Mouse (Mus musculus): ENCODE measurements around the gene Snrnp48.

Snrnp48 gene

DNA sequence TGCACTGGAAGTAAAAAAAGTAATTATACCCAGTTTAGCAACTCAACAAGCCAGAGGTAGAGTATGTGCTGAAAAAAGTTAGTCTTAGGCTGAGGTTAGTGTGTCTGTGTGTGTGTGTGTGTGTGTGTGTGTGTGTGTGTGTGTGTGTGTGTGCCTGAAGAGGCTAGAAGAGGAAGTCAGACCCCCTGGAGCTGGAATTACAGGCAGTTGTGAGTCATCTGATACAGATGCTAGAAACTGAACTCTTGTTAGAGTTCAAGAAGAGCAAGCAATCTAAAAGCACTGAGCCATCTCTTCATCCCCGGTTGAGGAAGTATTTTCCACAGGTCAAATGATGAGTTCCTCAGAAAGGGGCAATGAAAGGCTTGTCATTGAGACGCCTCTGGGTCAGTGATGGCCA lies 54.2 kb downstream of the Snrnp48 start:
- no peak for DNase-seq (ENCODE audit: low spot score in 2 of 2)

DNA sequence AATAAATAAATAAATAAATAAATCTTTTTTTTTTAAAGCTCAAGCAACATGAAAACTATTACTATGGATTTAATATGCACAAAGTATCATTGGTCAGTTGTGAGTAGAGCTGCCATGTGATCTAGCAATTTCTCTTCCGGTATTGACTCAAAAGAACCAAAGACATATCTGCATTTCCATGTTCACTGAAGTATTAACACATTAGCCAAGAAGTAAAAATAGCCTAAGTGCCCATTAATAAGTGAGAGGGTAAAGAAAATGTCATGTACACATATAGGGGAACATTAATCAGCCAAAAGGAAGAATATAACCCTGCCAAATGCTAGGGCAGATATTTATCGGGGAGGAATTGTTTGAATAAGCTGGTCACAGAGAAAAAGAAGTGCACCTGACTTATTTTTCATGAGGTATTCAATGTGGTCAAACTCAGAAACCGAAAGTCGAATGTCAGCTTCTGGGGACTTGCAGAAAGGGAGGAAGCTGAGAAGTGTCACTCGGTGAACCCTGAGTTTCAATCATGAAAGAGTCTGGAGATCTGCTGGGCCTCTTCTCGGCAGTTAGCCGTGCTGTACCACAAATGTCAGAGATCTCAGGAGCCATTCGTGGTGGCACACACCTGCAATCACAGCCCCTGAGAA lies 64.4 kb downstream of the Snrnp48 start:
- no peak for DNase-seq (ENCODE audit: low spot score in 2 of 2)

DNA sequence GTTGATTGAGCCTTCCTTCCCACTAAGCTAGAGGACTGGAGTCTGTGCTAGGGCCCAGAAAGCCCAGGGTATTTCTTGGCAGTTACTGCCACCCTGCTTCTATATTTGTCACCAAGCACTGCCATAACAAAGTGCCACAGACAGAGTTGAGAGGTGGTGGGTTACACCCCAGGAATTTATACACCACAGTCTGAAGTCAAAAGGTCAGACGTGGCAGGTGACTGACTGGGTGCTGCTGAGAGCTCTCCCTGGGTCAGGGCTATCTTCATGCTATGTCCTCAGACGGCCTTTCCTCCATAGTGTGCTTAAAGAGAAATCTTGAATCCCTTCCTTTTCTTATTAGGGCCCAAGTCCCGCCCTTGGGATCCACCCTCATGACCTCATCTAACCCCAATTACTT lies 67.9 kb downstream of the Snrnp48 start:
- no peak for DNase-seq (ENCODE audit: low spot score in 2 of 2)
